Mouse (Mus musculus): Measurements from ENCODE around the gene Gm17124. TPM values are rescaled to one million over a fixed set of nuclear protein-coding genes. Genes with fewer than 3 reads are reported as not detected.
"Not testable (repeated sequence)": the region's sequence is repeated elsewhere in the genome, so short reads cannot be mapped to it uniquely, and the experiment has no call there.

The Gm17124 gene
- not detected in 3 replicates for total RNA-seq (2017)

- ATAC-seq (replicated peaks; ENCODE audit: insufficient number of reproducible peaks, low FRiP score, low TSS enrichment, poor library complexity, severe bottlenecking), result not testable (repeated sequence)
These were observed at the start of gene Gm17124 for GRCm38 (mm10) chr14:42599782-42600181. TSS of gene Gm17124 (minus strand) at chr14:42599882.

GRCm38 (mm10) chr14:42641817-42642216 is 42.1 kb upstream of the Gm17124 start, which contains the start of gene Gm3633:
TSS of gene Gm3633 (minus strand) at chr14:42641917.
- ATAC-seq (replicated peaks; ENCODE audit: insufficient number of reproducible peaks, low FRiP score, low TSS enrichment, poor library complexity, severe bottlenecking), result not testable (repeated sequence)

Other genes starting within 250 kb of the Gm17124 start
- not detected in 3 replicates for gene Gm8005, start 160.2 kb downstream of the Gm17124 start, total RNA-seq (2017)
- gene Gm8011, start 136.0 kb downstream of the Gm17124 start, total RNA-seq (2017), result not detected in 3 replicates
- gene Gm8020, start 97.5 kb downstream of the Gm17124 start, total RNA-seq (2017), result not detected in 3 replicates
- gene Gm8024, start 75.6 kb downstream of the Gm17124 start, total RNA-seq (2017), result not detected in 3 replicates
- gene Gm3633, start 42.0 kb upstream of the Gm17124 start, total RNA-seq (2017), result not detected in 3 replicates
- gene Gm10378, start 56.1 kb upstream of the Gm17124 start, total RNA-seq (2017), result not detected in 3 replicates
- not detected in 3 replicates for gene Gm3015, start 168.9 kb upstream of the Gm17124 start, total RNA-seq (2017)
- gene Gm10377, start 198.1 kb upstream of the Gm17124 start, total RNA-seq (2017), result not detected in 3 replicates

Data from monocyte, adult 5-6 weeks (primary cell).